Mouse (Mus musculus) brain, embryonic 18.5 days (tissue): ENCODE measurements around the gene Zdhhc17.

Experiments used
- DNase-seq: peaks from one replicate; pipeline ENCODE4 v3.0.0-alpha.2; 2012; ENCODE audit warnings: low read depth, low spot score

Gene Zdhhc17

DNA sequence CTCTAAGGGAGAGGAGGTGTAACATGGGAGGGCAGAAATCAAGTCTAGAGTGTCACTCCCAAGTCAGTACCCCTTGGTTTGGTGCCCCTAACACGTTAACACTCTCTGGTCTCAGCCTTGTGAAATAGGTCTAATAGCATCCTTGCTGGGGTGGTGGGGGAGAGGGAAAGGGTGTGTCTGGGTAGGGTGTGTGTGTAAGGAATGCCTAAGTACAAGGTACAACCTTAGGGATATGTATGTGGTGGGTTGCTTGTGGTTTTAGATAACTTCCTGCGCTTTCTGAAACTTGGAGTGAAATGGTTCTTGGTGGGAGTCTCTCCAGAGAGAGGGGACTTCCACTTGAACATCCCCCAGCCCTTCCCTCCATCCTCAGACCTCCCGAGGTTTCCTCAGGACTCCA is 88.0 kb downstream of the Zdhhc17 start:
- no peak for DNase-seq

DNA sequence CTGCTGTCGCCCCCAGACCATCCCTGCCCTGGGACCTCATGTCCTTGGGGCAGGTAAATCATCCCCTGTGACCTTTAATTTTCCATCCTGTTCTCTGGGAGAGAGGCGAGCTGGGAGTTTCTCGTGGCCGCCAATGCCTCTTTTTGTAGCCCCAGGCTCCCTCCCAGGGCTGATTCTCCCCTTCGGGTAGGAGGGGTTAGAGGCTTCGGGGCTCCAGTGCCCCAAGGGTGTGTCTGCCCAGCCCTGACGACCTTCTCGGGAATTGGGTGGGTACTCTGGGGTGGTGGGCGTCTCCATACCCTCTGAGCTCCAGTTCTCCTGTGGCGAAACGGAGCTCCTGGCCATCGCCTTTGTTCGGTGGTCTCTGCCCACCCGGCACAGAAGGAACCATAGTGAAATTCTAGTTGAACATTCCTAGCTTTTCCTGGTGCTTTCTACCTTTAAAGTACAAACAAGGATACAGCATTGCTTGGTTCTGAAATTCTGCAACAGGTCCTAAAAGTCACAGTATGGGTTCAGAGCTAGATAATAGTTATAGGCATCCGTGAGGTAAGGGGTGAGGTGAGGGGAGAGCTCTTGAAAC is 89.5 kb downstream of the Zdhhc17 start:
- DNase-seq, result no peak

DNA sequence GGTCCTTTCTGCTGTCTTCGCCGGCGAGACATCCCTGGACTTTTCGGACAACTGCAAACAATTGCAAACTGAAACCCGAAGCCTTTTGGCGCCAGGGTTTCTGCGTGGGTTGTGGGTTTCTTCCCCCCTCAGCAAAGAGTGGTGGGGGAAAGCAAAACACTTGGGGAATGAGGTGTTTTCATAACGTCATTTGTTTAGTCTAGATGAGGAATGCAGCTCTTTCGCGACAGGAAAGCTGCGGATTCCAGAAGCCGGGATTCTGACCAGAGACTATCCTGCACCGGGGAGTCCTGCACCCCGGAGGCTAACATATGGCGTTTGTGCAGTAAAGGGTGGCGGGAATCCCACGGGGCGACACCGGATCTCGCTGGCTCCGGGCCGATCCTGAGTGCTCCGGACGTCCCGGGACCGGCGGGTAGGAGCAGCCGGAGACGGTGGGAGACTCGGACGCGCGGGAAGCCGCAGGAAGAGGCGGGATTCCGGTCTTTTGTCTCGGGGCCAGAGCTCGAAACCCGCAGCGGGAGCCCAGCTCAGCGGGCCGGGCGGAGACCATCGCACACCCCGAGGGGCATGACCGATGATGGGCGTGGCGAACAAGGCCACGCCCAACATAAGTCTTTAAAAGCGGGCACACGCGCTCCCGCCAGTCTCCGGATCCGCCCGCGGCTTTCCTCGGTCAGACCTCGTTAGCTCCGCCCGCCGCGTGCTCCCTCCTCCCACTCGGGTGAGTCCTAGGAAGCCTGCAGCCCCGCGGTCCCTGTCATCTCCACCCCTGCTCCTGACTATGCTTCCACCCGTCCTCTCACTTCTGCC is 90.2 kb downstream of the Zdhhc17 start, which contains the start of gene Csrp2:
Gene Csrp2 (plus strand): TSS at position 259 of the 813 bp plus-strand sequence.
- DNase-seq, result no peak

DNA sequence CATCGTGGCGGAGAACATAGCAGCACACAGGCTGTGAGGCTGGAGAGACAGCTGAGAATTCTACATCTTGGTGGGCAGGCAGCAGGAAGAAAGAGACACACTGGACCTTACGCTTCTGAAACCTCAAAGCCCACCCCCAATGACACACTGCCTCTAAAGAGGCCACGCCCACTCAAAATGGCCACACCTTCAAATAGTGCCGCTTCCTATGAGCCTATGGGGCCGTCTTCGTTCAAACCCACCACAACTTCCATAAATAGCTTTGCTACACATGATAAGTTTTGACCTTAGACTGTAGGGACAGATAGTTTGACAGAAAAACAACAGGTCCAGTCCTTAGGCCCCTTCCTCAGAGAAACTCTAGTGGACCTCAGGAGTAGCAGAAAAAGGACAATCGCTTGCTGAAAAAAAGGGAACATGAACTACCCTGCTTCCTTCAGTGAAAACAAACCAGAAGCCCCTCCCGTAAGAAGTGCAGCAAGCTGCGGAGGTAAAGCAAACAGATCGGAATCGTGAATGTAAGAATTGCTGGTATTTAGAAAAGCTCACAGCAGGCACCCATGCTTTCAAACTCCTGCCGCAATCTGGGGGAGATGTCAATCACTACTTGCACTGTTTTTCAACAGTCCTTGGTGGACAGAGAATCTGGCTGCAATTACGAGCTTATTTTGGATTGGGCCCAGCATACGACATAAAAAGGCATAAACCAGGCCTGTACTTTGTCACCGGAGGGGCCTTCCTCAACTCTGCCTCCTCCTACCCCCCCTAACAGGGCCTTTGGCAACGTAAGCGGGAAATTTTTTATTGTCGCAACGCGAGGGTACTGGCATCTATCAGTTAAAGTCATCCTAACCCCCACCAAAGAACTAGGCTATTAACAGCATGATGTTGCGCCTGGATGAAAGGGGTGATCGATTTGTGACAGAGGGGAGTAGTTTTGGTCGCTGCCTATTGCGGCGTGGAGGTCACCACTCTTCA is 91.2 kb downstream of the Zdhhc17 start:
- DNase-seq, result no peak

DNA sequence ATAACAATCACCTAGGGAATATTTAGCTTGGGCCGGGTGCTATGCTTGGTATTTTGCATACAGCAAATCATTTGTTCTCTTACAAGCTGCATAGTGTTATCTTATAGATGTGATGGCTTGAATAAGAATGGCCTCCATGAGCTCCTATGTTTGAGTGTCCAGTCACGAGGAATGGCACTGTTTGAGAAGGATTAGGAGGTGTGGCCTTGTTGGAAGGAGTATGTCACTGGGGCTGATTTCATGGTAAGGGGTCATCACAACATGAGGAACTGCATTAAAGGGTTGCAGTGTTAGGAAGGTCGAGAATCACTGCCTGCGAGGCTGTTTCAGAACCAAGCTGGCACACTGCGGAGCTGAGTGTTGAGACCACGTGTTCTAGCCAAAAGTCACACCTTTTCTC is 92.4 kb downstream of the Zdhhc17 start:
- DNase-seq, result no peak

DNA sequence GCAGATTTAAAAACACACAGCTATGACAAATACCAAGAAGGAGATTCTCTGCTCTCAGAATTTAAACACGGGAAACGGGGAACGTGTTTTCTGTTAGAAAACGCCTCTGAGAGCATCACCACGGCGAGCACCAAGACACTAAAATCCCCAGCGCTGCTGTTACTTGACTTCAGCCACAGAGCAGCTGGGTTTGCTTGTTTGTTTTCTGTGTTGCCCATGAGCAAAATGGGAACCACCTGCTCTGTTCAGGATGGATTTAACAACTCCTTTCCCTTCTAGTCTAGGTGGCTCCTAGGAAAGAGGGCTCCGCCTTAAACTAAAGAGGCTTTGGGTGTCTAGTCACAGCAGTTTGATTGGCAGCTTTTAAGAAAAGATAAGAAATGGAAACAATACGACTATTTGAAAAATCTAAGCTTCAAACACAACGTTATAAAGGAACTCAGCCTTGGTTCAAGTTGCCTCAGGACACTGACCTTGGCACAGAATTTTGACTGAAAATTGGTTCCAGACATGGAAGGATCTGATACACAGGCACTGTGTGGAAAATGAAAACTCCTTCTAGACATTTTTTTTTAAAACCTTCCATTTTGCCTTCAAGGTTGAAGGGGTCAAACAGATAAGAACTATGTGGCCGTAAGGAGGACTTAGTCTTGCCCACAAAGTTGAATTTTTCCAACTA is 93.1 kb downstream of the Zdhhc17 start:
- DNase-seq, result no peak

DNA sequence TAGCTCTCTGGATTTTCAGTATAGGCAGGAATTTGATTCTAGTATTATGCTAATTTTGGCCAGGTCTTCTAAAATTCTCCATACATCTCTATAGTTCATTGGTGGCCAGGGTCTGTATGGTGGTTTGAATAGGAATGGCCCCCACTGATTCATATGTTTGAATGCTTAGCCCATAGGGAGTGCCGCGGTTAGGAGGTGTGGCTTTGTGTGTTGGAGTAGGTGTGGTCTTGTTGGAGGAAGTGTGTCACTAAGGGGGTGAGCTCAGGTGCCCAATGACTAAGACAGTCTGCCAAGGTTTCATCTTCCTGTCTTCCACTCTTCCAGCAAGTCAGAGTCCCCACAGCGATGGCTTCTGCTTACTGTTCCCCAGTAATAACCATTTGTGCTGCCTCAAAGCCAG is 106.1 kb downstream of the Zdhhc17 start:
- DNase-seq, result no peak

DNA sequence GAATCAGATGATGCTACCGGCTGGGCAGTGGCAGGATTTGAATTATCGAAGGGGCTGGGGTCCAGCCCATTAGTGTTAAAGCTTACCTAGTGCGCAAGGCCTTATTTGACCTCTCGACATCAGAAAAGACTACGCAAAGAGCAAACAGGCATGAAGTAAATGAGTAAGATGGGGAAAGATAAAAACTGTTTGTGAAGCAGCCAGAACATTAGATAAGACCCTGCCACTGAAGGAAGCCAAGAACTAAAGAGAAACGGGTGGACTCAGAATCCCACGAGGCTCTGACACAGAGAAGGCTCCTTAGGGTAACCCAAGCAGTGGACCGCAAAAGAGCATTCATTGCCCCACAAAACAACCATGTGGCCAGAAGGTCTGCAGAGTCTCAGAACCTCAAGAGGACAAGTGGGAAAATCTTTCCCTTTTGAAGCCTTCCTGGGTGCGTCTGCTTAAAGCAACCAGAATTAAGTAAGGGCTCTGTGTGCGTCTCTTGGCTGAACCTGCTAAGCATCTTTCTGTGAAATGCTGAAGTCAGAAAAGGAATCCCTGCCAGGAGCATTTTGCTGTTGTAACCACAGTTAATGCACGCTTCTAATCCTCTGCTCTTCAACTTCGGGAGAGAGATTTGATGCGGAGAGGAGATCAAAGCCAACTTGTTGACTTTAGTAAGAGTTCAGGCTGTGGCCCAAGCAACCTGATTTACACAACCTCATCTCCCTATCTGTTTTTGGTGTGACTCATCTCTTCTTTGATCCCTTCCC is 110.0 kb downstream of the Zdhhc17 start:
- DNase-seq, result no peak
